Mouse (Mus musculus) kidney, postnatal 0 days (tissue): ENCODE measurements around the gene Palm2. TPM values are rescaled to one million over a fixed set of nuclear protein-coding genes. Genes with fewer than 3 reads are reported as not detected.

Experiments
- ATAC-seq: fragments of 200-750 bp; cut with Nextera tagmentation; replicated peaks from 2 replicates; pipeline ENCODE4 v1.8.0; 2017; ENCODE audit warnings: low read depth, moderate number of reproducible peaks, moderate TSS enrichment, moderate library complexity; ENCODE audit not compliant: low FRiP score
- DNase-seq: peaks from one replicate; pipeline ENCODE4 v3.0.0-alpha.2; 2016; ENCODE audit warnings: low spot score
- H3K27ac ChIP-seq: fragments of 300-500 bp; sonication (generic); 2 replicates; pipeline ENCODE4 v1.5.1; 2014; ENCODE audit warnings: mild to moderate bottlenecking
- H3K27me3 ChIP-seq: fragments of 300-500 bp; sonication (generic); 2 replicates; pipeline ENCODE4 v1.6.1; 2014; ENCODE audit warnings: low read length, mixed read lengths; ENCODE audit not compliant: insufficient read depth
- H3K36me3 ChIP-seq: fragments of 300-500 bp; sonication (generic); 2 replicates; pipeline ENCODE4 v1.6.1; 2014; ENCODE audit warnings: low read length, mixed read lengths; ENCODE audit not compliant: insufficient read depth
- H3K4me1 ChIP-seq: fragments of 300-500 bp; sonication (generic); replicated peaks from 2 replicates; pipeline ENCODE4 v1.6.1; 2014; ENCODE audit warnings: antibody characterized with exemption, low read length, mixed read lengths; ENCODE audit not compliant: insufficient read depth
- H3K4me2 ChIP-seq: fragments of 300-500 bp; sonication (generic); 2 replicates; pipeline ENCODE4 v1.6.1; 2014; ENCODE audit warnings: mild to moderate bottlenecking, low read length, moderate library complexity, mixed read lengths
- H3K4me3 ChIP-seq: fragments of 300-500 bp; sonication (generic); replicated peaks from 2 replicates; pipeline ENCODE4 v1.5.1; 2014; ENCODE audit warnings: low read depth, low read length
- H3K9ac ChIP-seq: fragments of 300-500 bp; sonication (generic); 2 replicates; pipeline ENCODE4 v1.6.1; 2014; ENCODE audit warnings: low read depth, low read length
- H3K9me3 ChIP-seq: fragments of 300-500 bp; sonication (generic); replicated peaks from 2 replicates; pipeline ENCODE4 v1.6.1; 2016; ENCODE audit warnings: low read length, inconsistent platforms, mixed read lengths
- CTCF ChIP-seq: IDR thresholded peaks from 2 replicates; pipeline ENCODE4 v1.5.1; 2016; ENCODE audit warnings: antibody characterized with exemption, low read depth, mild to moderate bottlenecking, moderate library complexity
- WGBS: fragments of 180-500 bp; shearing (Covaris S2); extraction: QIAGEN DNeasy Blood & Tissue Kit; methylation state at CpG from one replicate; pipeline ENCODE4 v1.1.7; 2014; 5-methylcytosine and 5-hydroxymethylcytosine counted together
- polyA plus RNA-seq: library from polyadenylated mRNA; unstranded; fragments of >200 nt; fragmentation: Nextera tagmentation; extraction: Ambion mirVana; gene quantifications from 2 replicates; pipeline ENCODE4 v1.2.1, GENCODE M21; 2015

Gene Palm2
- polyA plus RNA-seq, 1 experiment from 2014 or later = 0.54 TPM

DNA sequence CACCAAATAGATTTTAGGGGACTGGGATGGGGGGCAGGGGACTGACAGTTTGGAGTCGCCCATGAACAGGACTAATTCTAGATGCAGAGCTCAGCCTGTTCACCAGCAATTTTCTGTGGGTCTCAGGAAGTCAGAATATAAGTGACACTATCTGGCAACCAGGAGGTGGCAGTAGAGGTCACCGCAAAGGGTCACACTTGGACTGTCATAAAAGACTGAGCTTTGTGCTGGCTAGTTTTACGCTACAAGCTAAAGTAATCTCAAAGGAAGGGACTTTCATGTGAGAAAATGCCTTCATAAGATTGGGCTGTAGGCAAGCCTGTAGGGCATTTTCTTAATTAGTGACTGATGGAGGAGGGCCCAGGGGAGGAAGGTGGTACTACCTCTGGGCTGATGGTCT, 17.8 kb downstream of the Palm2 start:
- DNase-seq (peak; percentile 75), ATAC-seq (no peak; the same call in 1 of the 2 replicates)
- no peaks in the 10 kb centered on the region for H3K9me3 ChIP-seq
- H3K36me3 ChIP-seq = no peaks in the 10 kb centered on the region
- no peak overlapping the region for H3K27ac ChIP-seq
- no peak overlapping the region for H3K9ac ChIP-seq
- H3K4me1 ChIP-seq = no peaks in the 10 kb centered on the region
- H3K4me2 ChIP-seq = no peak overlapping the region
- TF ChIP-seq CTCF = peak; percentile 78
- H3K4me3 ChIP-seq = no peak overlapping the region
- 36% methylated on average over 3 of the region's 3 CpGs for WGBS
- H3K27me3 ChIP-seq = no peaks in the 10 kb centered on the region

DNA sequence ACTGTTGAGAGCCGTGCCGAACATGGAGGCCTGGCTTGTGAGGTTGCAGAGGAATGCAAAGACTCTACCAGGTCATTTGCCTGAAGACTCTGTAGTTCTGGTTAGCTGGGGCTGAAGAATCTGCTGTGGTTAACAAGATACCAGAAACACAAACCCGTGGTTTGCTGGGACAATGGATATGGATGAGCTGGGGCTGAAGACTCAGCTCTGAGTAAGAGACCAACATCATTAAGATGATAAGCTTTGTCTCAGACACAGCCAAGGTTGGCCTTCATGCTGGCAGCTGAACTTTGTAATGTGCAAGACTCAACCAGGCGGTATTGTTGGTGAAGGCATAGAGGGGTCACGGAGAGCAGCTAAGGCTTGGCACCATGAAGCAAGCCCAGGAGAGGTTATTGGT, 18.6 kb downstream of the Palm2 start:
- Histone ChIP-seq H3K27me3 (no peaks in the 10 kb centered on the region), H3K4me3 (no peak overlapping the region), H3K4me1 (no peaks in the 10 kb centered on the region), H3K4me2 (no peak overlapping the region), H3K36me3 (no peaks in the 10 kb centered on the region), H3K9me3 (no peaks in the 10 kb centered on the region), H3K9ac (no peak overlapping the region), H3K27ac (no peak overlapping the region)
- ATAC-seq (no peak), DNase-seq (no peak)
- TF ChIP-seq CTCF = no peak
- 93% methylated on average over 5 of the region's 5 CpGs for WGBS

DNA sequence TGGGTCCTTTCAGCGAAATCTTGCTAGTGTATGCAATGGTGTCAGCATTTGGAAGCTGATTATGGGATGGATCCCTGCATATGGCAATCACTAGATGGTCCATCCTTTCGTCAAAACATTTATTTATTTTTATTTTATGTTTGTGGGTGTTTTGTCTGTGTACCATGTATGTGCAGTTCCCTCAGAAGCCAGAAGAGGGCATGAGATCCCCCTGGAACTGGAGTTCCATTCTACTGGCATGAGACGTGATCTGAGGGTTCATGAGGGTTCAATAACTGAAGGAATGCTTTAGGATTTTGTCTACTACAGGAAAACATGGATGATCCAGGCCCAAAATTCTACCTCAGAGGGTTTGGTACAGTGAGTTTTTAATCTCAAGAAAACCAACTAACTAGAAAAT, 28.3 kb downstream of the Palm2 start:
- Histone ChIP-seq H3K9me3 (no peaks in the 10 kb centered on the region), H3K9ac (no peak overlapping the region), H3K27me3 (no peaks in the 10 kb centered on the region), H3K36me3 (no peaks in the 10 kb centered on the region), H3K4me3 (no peak overlapping the region), H3K4me2 (no peak overlapping the region), H3K4me1 (no peaks in the 10 kb centered on the region), H3K27ac (no peak overlapping the region)
- ATAC-seq (no peak), DNase-seq (peak; percentile 55)
- WGBS = 41% methylated on average over 2 of the region's 3 CpGs
- TF ChIP-seq CTCF = peak; percentile 70

DNA sequence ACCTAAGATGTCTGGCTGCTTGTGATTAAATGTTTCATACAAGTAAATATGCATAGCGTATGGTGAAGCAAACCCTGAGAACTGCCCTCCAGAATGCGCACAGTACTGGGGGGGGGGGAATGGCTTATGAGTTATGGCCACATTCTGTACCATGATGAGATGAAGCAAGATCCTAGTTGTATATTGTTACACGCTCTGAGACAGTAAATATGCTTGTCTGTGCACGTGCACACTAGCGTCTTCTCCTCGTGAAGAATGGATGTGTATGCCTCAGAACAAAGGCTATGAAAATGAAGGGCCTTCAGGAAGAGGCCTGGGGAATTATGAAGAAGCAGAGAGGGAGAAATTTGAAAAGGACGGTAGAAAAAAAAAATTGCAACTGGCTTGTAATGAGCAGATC, 48.4 kb downstream of the Palm2 start:
- H3K27ac ChIP-seq = no peak overlapping the region
- ATAC-seq = no peak
- H3K4me3 ChIP-seq = no peak overlapping the region
- H3K36me3 ChIP-seq = no peaks in the 10 kb centered on the region
- H3K4me2 ChIP-seq = no peak overlapping the region
- H3K27me3 ChIP-seq = no peaks in the 10 kb centered on the region
- DNase-seq = no peak
- H3K9ac ChIP-seq = no peak overlapping the region
- TF ChIP-seq CTCF = no peak
- 79% methylated on average over 7 of the region's 7 CpGs for WGBS
- H3K9me3 ChIP-seq = no peaks in the 10 kb centered on the region
- H3K4me1 ChIP-seq = no peaks in the 10 kb centered on the region

DNA sequence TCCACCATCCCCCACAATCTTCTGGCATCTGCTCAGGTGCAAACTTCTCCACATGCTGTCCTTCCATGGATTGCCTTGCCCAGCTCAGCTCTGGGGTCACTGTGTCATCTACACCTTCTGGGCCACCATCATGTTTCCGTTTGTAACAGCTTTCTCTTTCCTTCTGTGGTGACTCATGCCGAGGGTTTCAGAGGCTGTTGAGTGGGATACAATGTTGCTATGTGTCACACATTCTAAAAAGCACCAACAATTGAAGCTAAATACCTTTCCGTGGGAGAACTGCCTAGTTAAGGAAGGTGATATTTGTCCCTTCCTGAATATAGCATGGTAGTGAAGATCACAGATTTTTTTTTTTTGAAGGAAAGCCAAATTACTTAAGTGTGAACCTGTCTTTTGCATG, 52.3 kb downstream of the Palm2 start:
- Histone ChIP-seq H3K4me3 (no peak overlapping the region), H3K27ac (no peak overlapping the region), H3K9me3 (no peaks in the 10 kb centered on the region), H3K9ac (no peak overlapping the region), H3K4me2 (no peak overlapping the region), H3K4me1 (no peaks in the 10 kb centered on the region), H3K36me3 (no peaks in the 10 kb centered on the region), H3K27me3 (no peaks in the 10 kb centered on the region)
- no peak for TF ChIP-seq CTCF
- WGBS = 83% methylated on average over 3 of the region's 3 CpGs
- ATAC-seq (no peak), DNase-seq (no peak)

DNA sequence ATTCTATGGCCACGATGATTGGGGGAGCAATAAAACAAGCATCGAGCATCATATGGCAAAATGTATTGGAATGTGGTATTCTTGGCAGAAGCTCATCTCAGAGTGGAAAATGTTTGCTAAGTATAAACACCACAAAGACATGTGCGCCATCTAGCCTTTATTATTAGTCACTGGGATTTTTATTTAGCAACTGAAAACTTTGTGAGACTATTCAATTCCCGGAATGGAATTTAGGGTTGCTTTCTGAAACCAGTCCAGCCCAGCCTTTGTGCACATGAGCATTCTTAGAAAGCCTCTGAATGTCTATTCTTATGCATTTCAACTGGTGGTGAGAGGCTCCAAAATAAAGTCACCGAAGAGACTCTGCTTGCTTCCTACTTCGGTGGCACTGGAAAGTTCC, 55.8 kb downstream of the Palm2 start:
- ATAC-seq (no peak), DNase-seq (peak; percentile 40)
- Histone ChIP-seq H3K4me2 (no peak overlapping the region), H3K36me3 (no peaks in the 10 kb centered on the region), H3K9ac (no peak overlapping the region), H3K9me3 (no peaks in the 10 kb centered on the region), H3K4me3 (no peak overlapping the region), H3K27me3 (no peaks in the 10 kb centered on the region), H3K4me1 (no peaks in the 10 kb centered on the region), H3K27ac (no peak overlapping the region)
- peak; percentile 24; the same call in 1 of the 2 replicates for TF ChIP-seq CTCF
- WGBS = 78% methylated on average over 6 of the region's 6 CpGs

DNA sequence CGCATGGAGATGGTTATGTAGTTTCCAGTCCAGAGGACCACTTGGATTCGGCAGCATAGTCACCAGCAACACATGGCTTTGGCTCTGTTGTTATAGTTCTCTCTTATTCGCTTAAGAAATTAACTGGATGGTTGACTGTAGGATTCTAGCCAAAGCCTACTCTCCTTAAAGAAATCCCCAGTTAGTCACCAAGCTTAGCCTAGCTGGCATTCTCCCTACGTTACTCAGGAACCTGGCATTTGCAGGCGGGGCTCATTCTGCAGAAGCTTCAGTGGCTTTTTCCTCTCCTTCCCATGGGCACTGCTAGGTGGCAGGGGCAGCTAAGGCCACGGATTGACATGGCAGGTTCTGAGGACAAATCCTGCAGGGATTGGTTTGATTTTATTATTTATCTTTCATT, 70.7 kb downstream of the Palm2 start:
- Histone ChIP-seq H3K4me2 (no peak overlapping the region), H3K9ac (no peak overlapping the region), H3K36me3 (no peaks in the 10 kb centered on the region), H3K27ac (no peak overlapping the region), H3K9me3 (no peaks in the 10 kb centered on the region), H3K4me1 (no peaks in the 10 kb centered on the region), H3K27me3 (no peaks in the 10 kb centered on the region), H3K4me3 (no peak overlapping the region)
- WGBS = 90% methylated on average over 6 of the region's 6 CpGs
- TF ChIP-seq CTCF = no peak
- ATAC-seq (no peak), DNase-seq (no peak)
